In the genomic region with DNA sequence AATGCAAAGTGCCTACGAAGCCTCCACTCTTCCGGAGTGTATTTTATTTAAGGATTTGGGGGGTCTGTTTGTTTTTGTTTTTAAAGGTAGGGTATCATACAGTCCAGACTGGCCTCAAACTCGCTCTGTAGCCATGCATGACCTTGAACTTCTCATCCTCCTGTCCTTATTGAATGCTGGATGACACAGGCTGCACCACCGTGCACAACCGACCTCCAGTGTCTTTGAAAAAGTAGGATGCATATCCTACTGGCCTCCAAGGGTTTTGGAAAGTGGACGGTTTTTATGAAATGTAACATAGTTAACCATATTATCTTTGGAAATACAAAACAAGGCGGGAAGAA, we compare ENCODE assay signal across 9 mouse cellular contexts. TPM values are rescaled to one million over a fixed set of nuclear protein-coding genes. Genes with fewer than 3 reads are reported as not detected.
DNase-seq lines count a peak whose midpoint lies in the region; ATAC-seq lines count a peak whose summit lies in the region.
"Had no signal": no experiment of that assay in that cellular context is flagged by ENCODE, and none has a peak within 500 bp of the region (broad histone marks: within the 10 kb centered on the region; RNA-seq: fewer than 3 reads in every experiment).

No protein-coding gene starts in this region.

- H3K36me3 ChIP-seq in kidney, embryonic 16.5 days (ENCODE audit: insufficient read depth, low read length): no peaks in the 10 kb centered on the region
- H3K36me3 ChIP-seq in embryonic facial prominence, embryonic 14.5 days (ENCODE audit: control insufficient read depth, insufficient read depth, low read length): no peaks in the 10 kb centered on the region
- H3K36me3 ChIP-seq in intestine, embryonic 16.5 days (ENCODE audit: control insufficient read depth, insufficient read depth, low read length): no peaks in the 10 kb centered on the region
- no peaks in the 10 kb centered on the region for H3K36me3 ChIP-seq in neural tube, embryonic 12.5 days

- DNase-seq in kidney, adult 18-20 months: no peak
- DNase-seq in embryonic facial prominence, embryonic 14.5 days (ENCODE audit: low spot score): no peak
- no peak for DNase-seq in T-cell, adult 2 months (ENCODE audit: low spot score)
- no peak for DNase-seq in retina, embryonic 14.5 days (ENCODE audit: low spot score)

- 31% methylated on average over 7 of the region's 7 CpGs for WGBS in kidney, embryonic 16.5 days
- 36% methylated on average over 7 of the region's 7 CpGs for WGBS in embryonic facial prominence, embryonic 14.5 days
- WGBS in intestine, embryonic 16.5 days: 33% methylated on average over 7 of the region's 7 CpGs
- WGBS in neural tube, embryonic 12.5 days: 39% methylated on average over 7 of the region's 7 CpGs

- peak overlapping the region; percentile 61 for H3K4me3 ChIP-seq in kidney, embryonic 16.5 days (ENCODE audit: low read length)
- H3K4me3 ChIP-seq in embryonic facial prominence, embryonic 14.5 days (ENCODE audit: low read depth, low read length): peak overlapping the region; percentile 55
- peak overlapping the region; percentile 53 for H3K4me3 ChIP-seq in intestine, embryonic 16.5 days (ENCODE audit: low read length)
- H3K4me3 ChIP-seq in neural tube, embryonic 12.5 days: peak overlapping the region; percentile 49
- H3K4me3 ChIP-seq: erythroblast, embryonic 14.5 days had no signal

- peak; percentile 47 for ATAC-seq in kidney, embryonic 16.5 days (ENCODE audit: low FRiP score, low TSS enrichment)
- ATAC-seq in embryonic facial prominence, embryonic 14.5 days (ENCODE audit: low read depth): peak; percentile 45; the same call in 1 of the 2 replicates
- peak; percentile 48; the same call in 1 of the 2 replicates for ATAC-seq in intestine, embryonic 16.5 days
- peak; percentile 62; the same call in 1 of the 2 replicates for ATAC-seq in neural tube, embryonic 12.5 days (ENCODE audit: low FRiP score, low read depth)
- ATAC-seq in activated CD4-positive, CD25-positive, alpha-beta regulatory T cell, adult 4 months: no peak

- H3K4me1 ChIP-seq in kidney, embryonic 16.5 days (ENCODE audit: insufficient read depth, low read length): peaks cover 3% of the 10 kb centered on the region; the same call in 1 of the 2 replicates
- H3K4me1 ChIP-seq in embryonic facial prominence, embryonic 14.5 days (ENCODE audit: control insufficient read depth, insufficient read depth, low read length): 0 out of 2 replicates have a peak, but pooled peaks cover 10% of the 10 kb centered on the region
- H3K4me1 ChIP-seq in intestine, embryonic 16.5 days (ENCODE audit: control insufficient read depth, insufficient read depth, low read length): 0 out of 2 replicates have a peak, but pooled peaks cover 3% of the 10 kb centered on the region
- H3K4me1 ChIP-seq in neural tube, embryonic 12.5 days: peaks cover 12% of the 10 kb centered on the region

- peak overlapping the region; percentile 62 for H3K9ac ChIP-seq in kidney, embryonic 16.5 days (replicated peaks; ENCODE audit: low read length)
- H3K9ac ChIP-seq in embryonic facial prominence, embryonic 14.5 days (ENCODE audit: low read depth, low read length): peak overlapping the region; percentile 62
- H3K9ac ChIP-seq in intestine, embryonic 16.5 days (ENCODE audit: low read depth, low read length): peak overlapping the region; percentile 58
- peak overlapping the region; percentile 59 for H3K9ac ChIP-seq in neural tube, embryonic 12.5 days

- no peaks in the 10 kb centered on the region for H3K27me3 ChIP-seq in kidney, embryonic 16.5 days (ENCODE audit: insufficient read depth, low read length)
- H3K27me3 ChIP-seq in embryonic facial prominence, embryonic 14.5 days (replicated peaks; ENCODE audit: control insufficient read depth, insufficient read depth, low read length): no peaks in the 10 kb centered on the region
- H3K27me3 ChIP-seq in intestine, embryonic 16.5 days (replicated peaks; ENCODE audit: control insufficient read depth, insufficient read depth, low read length): no peaks in the 10 kb centered on the region
- H3K27me3 ChIP-seq in neural tube, embryonic 12.5 days (replicated peaks): no peaks in the 10 kb centered on the region

- H3K4me2 ChIP-seq in kidney, embryonic 16.5 days (replicated peaks; ENCODE audit: low read depth, low read length): peak overlapping the region; percentile 88
- peak overlapping the region; percentile 85 for H3K4me2 ChIP-seq in embryonic facial prominence, embryonic 14.5 days (ENCODE audit: low read depth, low read length)
- H3K4me2 ChIP-seq in intestine, embryonic 16.5 days (ENCODE audit: low read depth, low read length): peak overlapping the region; percentile 84
- peak overlapping the region; percentile 75 for H3K4me2 ChIP-seq in neural tube, embryonic 12.5 days (replicated peaks)

- peaks cover 13% of the 10 kb centered on the region for H3K9me3 ChIP-seq in kidney, embryonic 16.5 days (ENCODE audit: low read length)
- H3K9me3 ChIP-seq in embryonic facial prominence, embryonic 14.5 days (ENCODE audit: control insufficient read depth, low read length): no peaks in the 10 kb centered on the region
- no peaks in the 10 kb centered on the region; the same call in 1 of the 2 replicates for H3K9me3 ChIP-seq in intestine, embryonic 16.5 days (ENCODE audit: control insufficient read depth, low read length)
- 0 out of 2 replicates have a peak, but pooled peaks cover 3% of the 10 kb centered on the region for H3K9me3 ChIP-seq in neural tube, embryonic 12.5 days

- H3K27ac ChIP-seq in kidney, embryonic 16.5 days (ENCODE audit: low read length): no peak overlapping the region
- H3K27ac ChIP-seq in embryonic facial prominence, embryonic 14.5 days (replicated peaks; ENCODE audit: low read depth, low read length): no peak overlapping the region
- H3K27ac ChIP-seq in intestine, embryonic 16.5 days (ENCODE audit: low read length): no peak overlapping the region
- no peak overlapping the region for H3K27ac ChIP-seq in neural tube, embryonic 12.5 days

RNA-seq across cellular contexts. Expression of a gene that starts 0.3 kb away (rescaled TPM):
- 0.58 and 0.71 TPM in 2 replicates for polyA plus RNA-seq in kidney, embryonic 16.5 days (2015; fragmentation: Nextera tagmentation; extraction: Ambion mirVana)
- polyA plus RNA-seq in embryonic facial prominence, embryonic 14.5 days (2014; fragmentation: Nextera tagmentation; extraction: Ambion mirVana): 1.7 and 2.0 TPM in 2 replicates
- 0.66 and 0.81 TPM in 2 replicates for polyA plus RNA-seq in intestine, embryonic 16.5 days (2015; fragmentation: Nextera tagmentation; extraction: Ambion mirVana)
- polyA plus RNA-seq in neural tube, embryonic 12.5 days (2016; fragmentation: Nextera tagmentation; extraction: Ambion mirVana): 4.0 and 4.8 TPM in 2 replicates
- polyA plus RNA-seq in activated CD4-positive, CD25-positive, alpha-beta regulatory T cell, adult 4 months (2017; shearing (Covaris generic)): not detected
- polyA plus RNA-seq: erythroblast, embryonic 14.5 days had no signal

RNA-seq across cellular contexts. Expression of a gene that starts 18.6 kb away (rescaled TPM):
- 120 and 142 TPM in 2 replicates for polyA plus RNA-seq in kidney, embryonic 16.5 days (2015; fragmentation: Nextera tagmentation; extraction: Ambion mirVana)
- 185 and 192 TPM in 2 replicates for polyA plus RNA-seq in embryonic facial prominence, embryonic 14.5 days (2014; fragmentation: Nextera tagmentation; extraction: Ambion mirVana)
- polyA plus RNA-seq in intestine, embryonic 16.5 days (2015; fragmentation: Nextera tagmentation; extraction: Ambion mirVana): 149 and 162 TPM in 2 replicates
- 134 and 147 TPM in 2 replicates for polyA plus RNA-seq in neural tube, embryonic 12.5 days (2016; fragmentation: Nextera tagmentation; extraction: Ambion mirVana)
- polyA plus RNA-seq in activated CD4-positive, CD25-positive, alpha-beta regulatory T cell, adult 4 months (2017; shearing (Covaris generic)): 100 to 1,000 TPM; 125 to 151 TPM

RNA-seq across cellular contexts. Expression of a gene that starts 47.3 kb away (rescaled TPM):
- polyA plus RNA-seq in kidney, embryonic 16.5 days (2015; fragmentation: Nextera tagmentation; extraction: Ambion mirVana): 0.50 and 0.56 TPM in 2 replicates
- 3.7 and 5.1 TPM in 2 replicates for polyA plus RNA-seq in embryonic facial prominence, embryonic 14.5 days (2014; fragmentation: Nextera tagmentation; extraction: Ambion mirVana)
- 1.2 and 2.1 TPM in 2 replicates for polyA plus RNA-seq in intestine, embryonic 16.5 days (2015; fragmentation: Nextera tagmentation; extraction: Ambion mirVana)
- not detected in 2 replicates for polyA plus RNA-seq in neural tube, embryonic 12.5 days (2016; fragmentation: Nextera tagmentation; extraction: Ambion mirVana)
- not detected for polyA plus RNA-seq in activated CD4-positive, CD25-positive, alpha-beta regulatory T cell, adult 4 months (2017; shearing (Covaris generic))
- polyA plus RNA-seq: erythroblast, embryonic 14.5 days had no signal

RNA-seq across cellular contexts. Expression of a gene that starts 58.6 kb away (rescaled TPM):
- polyA plus RNA-seq in kidney, embryonic 16.5 days (2015; fragmentation: Nextera tagmentation; extraction: Ambion mirVana): 0.90 and 1.2 TPM in 2 replicates
- 0.28 and 0.89 TPM in 2 replicates for polyA plus RNA-seq in embryonic facial prominence, embryonic 14.5 days (2014; fragmentation: Nextera tagmentation; extraction: Ambion mirVana)
- polyA plus RNA-seq in intestine, embryonic 16.5 days (2015; fragmentation: Nextera tagmentation; extraction: Ambion mirVana): 0.62 and 0.98 TPM in 2 replicates
- polyA plus RNA-seq in neural tube, embryonic 12.5 days (2016; fragmentation: Nextera tagmentation; extraction: Ambion mirVana): 0.48 and 0.95 TPM in 2 replicates
- not detected for polyA plus RNA-seq in activated CD4-positive, CD25-positive, alpha-beta regulatory T cell, adult 4 months (2017; shearing (Covaris generic))
- polyA plus RNA-seq: erythroblast, embryonic 14.5 days had no signal
